Mouse (Mus musculus) T-helper 1 cell (primary cell): ENCODE data around the gene Wnk2.

Experiments
- in situ Hi-C: fragments of 300-600 bp; cut with MboI, MseI; formaldehyde crosslinking; loops from one replicate; pipeline ENCODE4 v1.15.1; 2025; ENCODE audit warnings: high pct_unique_total_duplicates

Gene Wnk2

DNA sequence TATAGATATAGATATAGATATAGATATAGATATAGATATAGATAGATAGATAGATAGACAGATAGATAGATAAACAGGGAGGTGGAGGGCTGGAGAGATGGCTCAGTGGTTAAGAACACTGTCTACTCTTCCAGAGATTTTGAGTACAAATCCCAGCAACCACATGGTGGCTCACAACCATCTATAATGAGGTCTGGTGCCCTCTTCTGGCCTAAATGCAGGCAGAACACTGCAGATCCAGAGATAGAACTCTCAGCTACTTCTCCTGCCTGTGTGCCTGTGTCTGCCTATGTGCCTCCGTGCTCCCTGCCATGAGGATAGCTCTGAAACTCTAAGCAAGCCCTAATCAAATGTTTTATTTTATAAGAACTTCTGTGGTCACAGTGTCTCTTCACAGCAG, 100.4 kb downstream of the Wnk2 start:
- in situ Hi-C loops, result no loop called here

- in situ Hi-C loops, result no loop called here
These were observed 103.7 kb downstream of the Wnk2 start for GRCm38 (mm10) chr13:49044145-49044561.

GRCm38 (mm10) chr13:49042371-49042770, 105.4 kb downstream of the Wnk2 start:
- in situ Hi-C loops, result no loop called here

DNA sequence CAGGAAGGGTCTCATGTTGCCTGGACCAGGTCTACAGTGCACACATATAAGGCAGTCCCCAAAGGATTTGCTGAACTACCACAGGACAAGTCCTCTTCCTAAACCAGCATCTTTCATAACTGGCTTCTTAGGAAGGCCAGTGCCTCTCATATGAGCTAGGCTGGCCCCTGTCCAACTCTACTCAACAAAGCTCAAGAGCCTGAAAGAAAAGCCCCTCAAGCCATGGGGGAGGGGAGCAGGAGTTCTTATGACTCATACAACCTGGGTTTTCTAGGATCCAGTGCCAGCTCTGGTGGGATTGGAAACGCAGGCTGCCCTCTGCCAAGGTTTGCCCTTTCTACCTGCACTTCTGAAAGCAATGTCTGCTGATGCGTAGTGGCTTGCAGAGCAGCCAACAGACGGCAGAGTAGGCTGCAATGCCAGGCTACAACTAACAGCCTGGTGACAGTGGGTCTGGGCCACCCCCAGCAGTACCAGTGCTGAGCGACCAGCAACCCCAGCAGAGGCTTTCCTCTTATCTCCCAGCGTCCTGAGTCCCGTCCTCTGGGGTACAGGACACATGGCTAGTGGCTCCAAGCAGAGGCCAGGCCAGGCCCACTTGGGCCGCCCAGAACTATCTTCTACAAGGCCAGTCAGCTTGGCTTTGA, 110.8 kb downstream of the Wnk2 start:
- in situ Hi-C loops, result no loop called here

- in situ Hi-C loops, result no loop called here
These were observed 111.4 kb downstream of the Wnk2 start for GRCm38 (mm10) chr13:49036436-49036835.

GRCm38 (mm10) chr13:49031029-49031428, 116.8 kb downstream of the Wnk2 start:
- in situ Hi-C loops, result no loop called here

GRCm38 (mm10) chr13:49028757-49029539, 118.9 kb downstream of the Wnk2 start:
- in situ Hi-C loops, result loop anchor here (10.0 kb wide), 1 partner anchor 374 kb away; no protein-coding TSS in a partner anchor

GRCm38 (mm10) chr13:49027057-49027456, 120.8 kb downstream of the Wnk2 start:
- in situ Hi-C loops, result loop anchor here (10.0 kb wide), 1 partner anchor 372 kb away; no protein-coding TSS in a partner anchor

- in situ Hi-C loops, result loop anchor here (10.0 kb wide), 1 partner anchor 371 kb away; no protein-coding TSS in a partner anchor
These were observed 122.3 kb downstream of the Wnk2 start for GRCm38 (mm10) chr13:49025521-49025920.

DNA sequence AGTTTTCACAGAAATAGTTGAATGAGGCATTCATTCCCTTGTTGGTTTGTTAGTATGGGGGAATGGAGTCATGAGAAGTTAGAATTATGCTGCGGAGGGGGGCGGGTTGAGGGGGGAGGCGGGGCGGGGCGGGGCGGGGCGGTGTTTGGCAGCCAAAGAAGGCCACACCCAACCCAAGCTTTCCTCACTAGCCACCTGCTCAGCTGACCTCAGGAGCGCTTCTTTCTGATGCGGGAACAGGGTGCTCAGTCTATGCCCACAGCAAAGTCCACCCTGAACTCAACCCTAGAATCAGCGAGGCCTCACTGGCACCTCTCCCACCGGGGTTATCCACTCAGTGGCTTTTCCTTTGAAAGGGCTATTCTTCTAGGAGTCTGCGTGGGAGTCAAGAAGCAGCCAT, 123.1 kb downstream of the Wnk2 start:
- in situ Hi-C loops, result loop anchor here (10.0 kb wide), 1 partner anchor 370 kb away; no protein-coding TSS in a partner anchor

DNA sequence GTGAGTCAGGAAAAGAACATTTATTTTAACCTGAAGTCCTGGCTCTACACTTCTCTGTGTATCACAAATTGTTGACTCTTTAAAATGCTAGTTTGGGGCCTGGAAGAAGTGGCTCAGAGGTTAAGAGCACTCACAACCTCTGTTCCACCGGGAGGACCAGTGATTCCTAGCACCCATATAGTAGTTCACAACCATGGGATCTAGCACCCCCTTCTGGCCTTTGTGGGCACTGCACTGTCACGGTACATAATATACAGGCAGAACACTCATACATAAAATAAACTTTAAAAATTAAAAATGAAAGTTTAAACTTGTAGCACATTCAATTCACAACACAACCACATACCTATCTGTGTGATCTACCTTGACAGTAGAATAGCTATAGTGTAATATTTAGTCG, 126.1 kb downstream of the Wnk2 start:
- in situ Hi-C loops, result loop anchor here (10.0 kb wide), 1 partner anchor 367 kb away; no protein-coding TSS in a partner anchor

GRCm38 (mm10) chr13:49020152-49020551, 127.7 kb downstream of the Wnk2 start:
- in situ Hi-C loops, result loop anchor here (10.0 kb wide), 1 partner anchor 365 kb away; no protein-coding TSS in a partner anchor

DNA sequence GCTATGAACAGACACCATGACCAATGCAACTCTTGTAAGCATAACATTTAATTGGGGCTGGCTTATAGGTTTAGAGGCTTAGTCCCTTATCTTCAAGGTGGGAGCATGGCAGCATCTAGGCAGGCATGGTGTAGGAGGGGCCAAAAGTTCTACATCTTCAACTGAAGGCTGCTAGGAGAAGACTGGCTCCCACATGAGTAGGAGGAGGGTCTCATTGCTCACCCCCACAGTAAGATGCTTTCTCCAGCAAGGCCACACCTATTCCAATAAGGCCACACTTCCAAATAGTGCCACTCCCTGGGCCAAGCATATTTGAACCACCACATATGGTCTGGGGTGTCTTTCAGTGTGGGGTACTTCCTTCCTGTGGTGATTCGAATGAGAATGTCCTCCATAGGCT, 130.4 kb downstream of the Wnk2 start:
- in situ Hi-C loops, result no loop called here

DNA sequence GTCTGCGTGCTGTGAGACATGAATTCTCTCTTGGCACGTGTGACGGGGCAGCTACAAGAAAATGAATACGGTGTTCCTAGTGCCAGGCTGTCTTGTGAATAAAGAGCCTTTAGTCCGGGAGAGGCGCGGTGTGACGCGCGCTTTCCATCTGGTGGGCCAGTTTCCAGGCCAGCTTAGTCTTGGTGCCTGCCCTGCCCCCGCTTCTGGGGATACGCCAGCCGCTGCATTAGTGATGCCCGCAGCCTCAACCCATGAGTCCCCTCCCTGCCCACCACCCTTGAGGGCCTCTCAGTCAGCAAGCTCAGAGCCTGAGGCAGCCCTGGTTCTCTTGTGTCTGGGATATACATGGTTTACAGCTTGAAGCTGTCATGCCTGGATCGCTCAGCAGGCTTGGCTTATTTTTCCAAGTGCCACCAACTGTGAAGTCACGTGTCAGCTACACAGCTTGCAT, 131.5 kb downstream of the Wnk2 start:
- in situ Hi-C loops, result no loop called here

DNA sequence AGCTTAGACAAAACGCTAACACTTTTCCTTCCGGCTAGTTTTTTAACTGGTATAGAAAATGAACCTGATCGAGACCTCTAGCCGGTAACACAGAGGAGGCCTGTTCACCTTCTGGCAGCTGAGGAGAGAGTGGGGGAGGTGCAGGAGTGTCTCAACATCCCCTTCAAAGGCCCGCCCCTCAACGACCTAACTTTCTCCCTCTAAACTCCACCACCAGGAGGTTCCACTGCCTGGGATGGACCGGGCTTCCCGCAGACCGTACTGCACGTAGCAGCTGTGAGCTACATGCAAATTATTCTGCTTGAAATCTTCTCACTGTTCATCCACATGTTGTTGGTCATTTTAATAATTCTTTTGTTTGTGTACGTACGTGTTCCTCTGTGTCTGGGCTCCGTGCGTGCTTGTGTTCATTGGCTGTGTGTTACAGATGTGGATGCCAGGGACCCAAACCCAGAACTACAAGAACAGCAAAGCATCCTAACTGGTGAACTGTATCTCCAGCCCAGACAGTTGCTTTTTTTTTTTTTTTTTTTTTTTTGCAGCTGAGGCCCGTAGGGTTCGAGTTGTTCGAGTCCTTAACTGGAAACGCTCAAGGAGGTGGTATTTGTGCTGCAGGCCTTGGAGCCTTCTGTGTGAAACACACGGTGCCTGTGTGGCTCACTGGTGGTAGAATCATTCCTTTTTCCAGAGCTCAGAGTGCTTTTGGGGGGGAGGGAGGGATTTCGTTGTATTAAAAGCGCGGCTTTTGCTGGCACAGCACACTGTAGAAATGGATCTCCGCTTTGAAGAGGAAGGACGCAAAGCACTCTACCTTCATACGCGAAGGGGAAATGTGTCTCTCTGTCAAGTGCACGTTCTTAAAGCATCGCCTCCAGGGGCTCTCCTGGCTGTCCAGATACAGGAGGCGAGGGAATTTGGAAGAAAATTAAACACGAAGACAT, 132.2 kb downstream of the Wnk2 start:
- in situ Hi-C loops, result no loop called here

DNA sequence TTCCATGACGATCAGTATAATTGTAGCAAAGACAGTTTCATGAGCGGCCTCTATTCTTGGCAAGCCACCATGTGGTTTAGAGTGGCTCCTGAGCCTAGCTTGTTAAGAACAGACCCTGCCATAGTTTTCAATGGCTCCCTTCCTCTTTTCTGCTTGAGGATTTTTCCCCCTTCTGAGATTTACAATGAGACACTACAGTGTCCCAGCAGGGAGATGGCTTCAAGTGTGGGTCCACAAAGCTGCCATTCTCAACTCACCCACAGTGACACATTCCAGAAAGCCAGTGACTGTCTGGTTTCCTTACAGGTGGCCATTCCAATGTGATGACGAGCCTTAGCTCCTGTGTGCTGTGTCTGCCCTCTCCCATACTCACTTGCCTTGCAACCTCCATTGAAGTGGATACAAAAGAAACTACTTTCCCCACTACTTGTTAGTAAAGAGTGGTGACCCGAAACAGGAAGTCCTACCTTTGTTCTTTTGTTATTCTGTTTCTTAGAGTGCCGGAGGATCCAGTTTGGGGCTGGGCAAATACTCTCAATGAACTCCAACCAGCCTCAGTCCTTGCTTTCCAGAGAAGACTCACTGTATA, 134.5 kb downstream of the Wnk2 start:
- in situ Hi-C loops, result no loop called here

DNA sequence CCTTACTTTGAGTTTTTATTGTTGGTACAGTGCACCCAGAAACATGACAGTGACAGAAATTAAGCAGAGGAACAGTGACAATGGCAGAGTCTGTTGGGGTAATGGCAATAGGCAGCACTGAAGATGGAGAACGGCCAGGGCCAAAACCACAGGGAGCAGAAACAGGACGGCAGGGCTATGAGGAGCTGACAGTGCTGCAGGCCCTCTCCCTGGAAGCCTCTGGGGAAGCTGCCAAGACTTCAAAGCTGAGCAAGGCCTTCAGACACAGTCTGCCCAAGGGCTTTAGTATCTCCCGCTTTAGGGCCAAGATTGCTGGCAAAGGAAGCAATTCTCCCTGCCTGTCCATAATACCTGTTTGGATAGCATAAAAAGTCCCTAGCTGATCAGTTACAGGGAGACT, 146.1 kb downstream of the Wnk2 start:
- in situ Hi-C loops, result no loop called here

DNA sequence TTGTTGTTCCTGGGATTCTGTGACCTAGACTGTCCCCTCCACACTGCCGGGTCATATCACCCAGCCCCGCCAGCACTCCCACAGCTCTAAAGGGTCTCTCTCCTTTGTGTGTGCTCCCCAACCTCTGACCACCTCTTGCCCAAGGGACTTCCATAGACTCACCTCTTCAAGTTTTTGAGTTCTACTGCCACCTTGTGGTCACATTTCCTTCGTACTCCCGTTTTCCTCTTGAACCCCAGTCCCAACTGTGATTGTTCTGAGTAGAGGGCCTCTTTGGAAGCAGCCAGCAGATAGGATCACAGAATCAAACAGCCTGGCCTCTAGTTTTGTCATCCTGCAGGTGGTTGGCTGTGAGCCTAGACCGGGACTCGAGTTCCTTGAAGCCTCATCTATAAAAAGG, 149.2 kb downstream of the Wnk2 start:
- in situ Hi-C loops, result no loop called here

GRCm38 (mm10) chr13:48996731-48997130, 151.1 kb downstream of the Wnk2 start:
- in situ Hi-C loops, result no loop called here

GRCm38 (mm10) chr13:48994903-48995302, 152.9 kb downstream of the Wnk2 start:
- in situ Hi-C loops, result no loop called here

DNA sequence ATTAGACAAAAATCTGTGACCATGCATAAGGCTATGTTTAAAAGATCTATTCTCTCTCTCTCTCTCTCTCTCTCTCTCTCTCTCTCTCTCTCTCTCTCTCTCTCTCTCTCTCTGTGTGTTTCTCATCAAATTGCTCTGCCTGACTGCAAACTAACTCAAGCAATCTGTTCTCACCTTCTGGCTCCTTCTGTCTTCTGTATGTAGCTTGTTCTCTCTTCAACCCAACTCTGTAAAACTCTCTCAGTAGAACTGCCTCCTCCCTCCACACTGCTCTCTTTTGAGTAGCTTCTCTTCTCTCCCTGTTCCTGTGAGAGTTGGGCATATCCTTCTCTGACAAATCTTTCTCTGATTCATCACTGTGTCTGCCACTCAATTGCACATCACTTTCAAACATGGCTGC, 154.9 kb downstream of the Wnk2 start:
- in situ Hi-C loops, result no loop called here
